Mouse (Mus musculus) right cerebral cortex, postnatal 14 days (tissue): ENCODE data around the gene 1700029H14Rik.
A peak's percentile ranks its signal among the peaks of the same experiment; 100 is the strongest.

ENCODE experiments used
- DNase-seq: peaks from one replicate; pipeline ENCODE4 v3.0.0; 2022

The 1700029H14Rik gene

GRCm38 (mm10) chr8:13562118-13562517, at the start of gene 1700029H14Rik:
TSS of gene 1700029H14Rik (minus strand) at chr8:13562461.
- DNase-seq: no peak

GRCm38 (mm10) chr8:13611702-13612101, 49.4 kb upstream of the 1700029H14Rik start:
- DNase-seq: no peak

GRCm38 (mm10) chr8:13609971-13610370, 47.7 kb upstream of the 1700029H14Rik start:
- no peak for DNase-seq

GRCm38 (mm10) chr8:13608946-13609345, 46.7 kb upstream of the 1700029H14Rik start:
- no peak for DNase-seq

GRCm38 (mm10) chr8:13605920-13606480, 43.7 kb upstream of the 1700029H14Rik start:
- no peak for DNase-seq

GRCm38 (mm10) chr8:13602621-13603020, 40.4 kb upstream of the 1700029H14Rik start:
- peak; percentile 69 for DNase-seq

- DNase-seq: no peak
These were observed 38.9 kb upstream of the 1700029H14Rik start for GRCm38 (mm10) chr8:13601166-13601565.

GRCm38 (mm10) chr8:13600716-13601115, 38.5 kb upstream of the 1700029H14Rik start:
- no peak for DNase-seq

GRCm38 (mm10) chr8:13600204-13600603, 37.9 kb upstream of the 1700029H14Rik start:
- DNase-seq: no peak

- no peak for DNase-seq
These were observed 35.5 kb upstream of the 1700029H14Rik start for GRCm38 (mm10) chr8:13597777-13598176.

- no peak for DNase-seq
These were observed 33.6 kb upstream of the 1700029H14Rik start for GRCm38 (mm10) chr8:13595861-13596260.

GRCm38 (mm10) chr8:13594884-13595323, 32.6 kb upstream of the 1700029H14Rik start:
- no peak for DNase-seq

GRCm38 (mm10) chr8:13593340-13593739, 31.1 kb upstream of the 1700029H14Rik start:
- DNase-seq: no peak

GRCm38 (mm10) chr8:13591246-13591645, 29.0 kb upstream of the 1700029H14Rik start:
- no peak for DNase-seq

GRCm38 (mm10) chr8:13589071-13589470, 26.8 kb upstream of the 1700029H14Rik start:
- DNase-seq: no peak

- no peak for DNase-seq
These were observed 22.4 kb upstream of the 1700029H14Rik start for GRCm38 (mm10) chr8:13584652-13585051.

GRCm38 (mm10) chr8:13577869-13578268, 15.6 kb upstream of the 1700029H14Rik start:
- DNase-seq: no peak

GRCm38 (mm10) chr8:13571999-13572398, 9.7 kb upstream of the 1700029H14Rik start:
- DNase-seq: no peak

- no peak for DNase-seq
These were observed 4.7 kb downstream of the 1700029H14Rik start for GRCm38 (mm10) chr8:13557526-13557925.

GRCm38 (mm10) chr8:13551574-13551830, 10.8 kb downstream of the 1700029H14Rik start:
- no peak for DNase-seq

- peak; percentile 97 for DNase-seq
These were observed 11.3 kb downstream of the 1700029H14Rik start for GRCm38 (mm10) chr8:13550718-13551573.

GRCm38 (mm10) chr8:13548831-13549230, 13.4 kb downstream of the 1700029H14Rik start:
- DNase-seq: peak; percentile 48

- DNase-seq: peak; percentile 36
These were observed 14.0 kb downstream of the 1700029H14Rik start for GRCm38 (mm10) chr8:13548235-13548634.

- DNase-seq: no peak
These were observed 15.8 kb downstream of the 1700029H14Rik start for GRCm38 (mm10) chr8:13546421-13546820.
